Mouse (Mus musculus): Measurements from ENCODE around the gene Neurod1. TPM values are rescaled to one million over a fixed set of nuclear protein-coding genes. Genes with fewer than 3 reads are reported as not detected.

Gene Neurod1
- polyA plus RNA-seq, 1 experiment, result 3.4 TPM

DNA sequence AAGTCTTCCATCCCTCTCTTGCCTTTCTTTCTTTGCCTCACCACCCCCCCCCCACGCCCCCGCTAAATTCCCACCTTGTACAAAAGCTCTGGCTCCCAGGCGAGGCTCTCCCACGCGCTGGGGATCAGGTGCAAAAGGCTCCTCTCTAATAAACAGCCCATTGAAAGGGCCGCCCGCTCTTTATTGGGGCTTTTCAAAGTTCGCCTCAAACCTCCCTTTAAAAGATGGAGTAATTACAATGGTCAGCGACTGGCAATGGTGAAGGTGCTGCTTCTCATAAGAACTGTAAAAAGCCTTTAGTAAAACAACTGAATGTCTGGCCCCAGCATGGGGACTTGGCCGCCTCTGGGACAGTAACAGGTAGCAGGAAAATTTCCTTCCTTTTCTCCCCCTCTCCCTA, 905 bp downstream of the Neurod1 start:
- Histone ChIP-seq H3K4me1 (ENCODE audit: control insufficient read depth, insufficient read depth, low read length) (no peaks in the 10 kb centered on the region), H3K27me3 (ENCODE audit: control insufficient read depth, insufficient read depth, low read length, poor library complexity, severe bottlenecking) (peaks cover 5% of the 10 kb centered on the region; the same call in 1 of the 2 replicates), H3K4me3 (ENCODE audit: low read depth, low read length) (peak overlapping the region; percentile 52), H3K36me3 (ENCODE audit: control insufficient read depth, insufficient read depth, low read length, poor library complexity, severe bottlenecking) (no peaks in the 10 kb centered on the region), H3K9me3 (replicated peaks; ENCODE audit: control insufficient read depth, insufficient read depth, low read length, poor library complexity, severe bottlenecking) (no peaks in the 10 kb centered on the region), H3K9ac (ENCODE audit: low read depth, poor library complexity, severe bottlenecking) (peak overlapping the region; percentile 59), H3K27ac (ENCODE audit: insufficient read depth, low read length) (no peak overlapping the region)
- TF ChIP-seq CTCF (IDR thresholded peaks at IDR 0.05; ENCODE audit: low read depth, low read length) (no peak), EP300 (IDR thresholded peaks at IDR 0.05; ENCODE audit: insufficient read depth, low read depth, low read length) (no peak), POLR2A (IDR thresholded peaks at IDR 0.05; ENCODE audit: insufficient read depth, low read length) (no peak)

DNA sequence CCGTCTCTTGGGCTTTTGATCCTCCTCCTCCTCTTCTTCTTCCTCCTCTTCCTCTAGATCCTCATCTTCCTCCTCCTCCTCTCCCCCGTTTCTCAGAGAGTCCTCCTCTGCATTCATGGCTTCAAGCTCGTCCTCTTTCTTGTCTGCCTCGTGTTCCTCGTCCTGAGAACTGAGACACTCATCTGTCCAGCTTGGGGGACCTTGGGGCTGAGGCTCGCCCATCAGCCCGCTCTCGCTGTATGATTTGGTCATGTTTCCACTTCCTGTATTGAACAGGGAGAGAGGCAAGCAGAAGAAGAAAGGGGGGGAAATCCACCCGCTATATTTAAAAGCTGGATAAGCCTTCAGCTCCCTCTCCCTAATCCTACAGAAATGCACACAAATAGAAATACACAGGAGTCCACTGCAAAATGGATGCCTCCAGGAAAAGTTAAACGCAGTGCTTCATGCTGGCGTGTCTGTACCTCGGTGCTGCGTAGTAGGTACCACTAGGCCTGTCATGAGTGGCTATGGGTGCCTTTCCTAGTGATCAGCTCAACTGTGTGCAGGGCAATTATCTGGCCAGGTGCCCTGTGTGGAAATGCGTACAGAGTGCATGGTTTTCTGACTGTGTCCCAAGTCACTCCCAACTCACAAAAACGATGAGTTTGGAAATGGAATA, 1.6 kb downstream of the Neurod1 start:
- Histone ChIP-seq H3K9me3 (replicated peaks; ENCODE audit: control insufficient read depth, insufficient read depth, low read length, poor library complexity, severe bottlenecking) (no peaks in the 10 kb centered on the region), H3K4me3 (ENCODE audit: low read depth, low read length) (peak overlapping the region; percentile 65), H3K4me1 (ENCODE audit: control insufficient read depth, insufficient read depth, low read length) (no peaks in the 10 kb centered on the region), H3K27me3 (ENCODE audit: control insufficient read depth, insufficient read depth, low read length, poor library complexity, severe bottlenecking) (peaks cover 5% of the 10 kb centered on the region; the same call in 1 of the 2 replicates), H3K36me3 (ENCODE audit: control insufficient read depth, insufficient read depth, low read length, poor library complexity, severe bottlenecking) (no peaks in the 10 kb centered on the region), H3K27ac (ENCODE audit: insufficient read depth, low read length) (no peak overlapping the region), H3K9ac (ENCODE audit: low read depth, poor library complexity, severe bottlenecking) (peak overlapping the region; percentile 46)
- TF ChIP-seq POLR2A (IDR thresholded peaks at IDR 0.05; ENCODE audit: insufficient read depth, low read length) (no peak), EP300 (IDR thresholded peaks at IDR 0.05; ENCODE audit: insufficient read depth, low read depth, low read length) (no peak), CTCF (IDR thresholded peaks at IDR 0.05; ENCODE audit: low read depth, low read length) (no peak)

DNA sequence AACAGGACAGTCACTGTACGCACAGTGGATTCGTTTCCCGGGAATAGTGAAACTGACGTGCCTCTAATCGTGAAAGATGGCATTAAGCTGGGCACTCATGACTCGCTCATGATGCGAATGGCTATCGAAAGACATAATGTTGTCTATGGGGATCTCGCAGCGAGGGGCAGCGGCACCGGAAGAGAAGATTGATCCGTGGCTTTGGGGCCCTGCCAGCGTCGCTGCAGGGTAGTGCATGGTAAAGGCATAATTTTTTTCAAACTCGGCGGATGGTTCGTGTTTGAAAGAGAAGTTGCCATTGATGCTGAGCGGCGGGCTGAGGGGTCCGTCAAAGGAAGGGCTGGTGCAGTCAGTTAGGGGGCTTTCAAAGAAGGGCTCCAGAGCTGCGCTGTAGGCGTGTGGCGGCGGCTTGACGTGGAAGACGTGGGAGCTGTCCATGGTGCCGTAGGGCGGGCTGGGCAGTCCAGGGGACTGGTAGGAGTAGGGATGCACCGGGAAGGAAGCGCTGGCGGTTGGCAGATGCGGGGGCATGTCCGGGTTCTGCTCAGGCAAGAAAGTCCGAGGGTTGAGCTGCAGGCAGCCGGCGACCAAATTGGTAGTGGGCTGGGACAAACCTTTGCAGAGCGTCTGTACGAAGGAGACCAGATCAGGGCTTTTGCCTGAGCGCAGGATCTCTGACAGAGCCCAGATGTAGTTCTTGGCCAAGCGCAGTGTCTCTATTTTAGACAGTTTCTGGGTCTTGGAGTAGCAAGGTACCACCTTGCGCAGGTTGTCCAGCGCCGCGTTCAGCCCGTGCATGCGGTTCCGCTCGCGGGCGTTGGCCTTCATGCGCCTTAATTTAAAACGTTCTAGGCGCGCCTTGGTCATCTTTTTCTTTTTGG, 2.4 kb downstream of the Neurod1 start:
- H3K27ac ChIP-seq (ENCODE audit: insufficient read depth, low read length), result no peak overlapping the region
- H3K36me3 ChIP-seq (ENCODE audit: control insufficient read depth, insufficient read depth, low read length, poor library complexity, severe bottlenecking), result no peaks in the 10 kb centered on the region
- no peaks in the 10 kb centered on the region for H3K4me1 ChIP-seq (ENCODE audit: control insufficient read depth, insufficient read depth, low read length)
- peaks cover 5% of the 10 kb centered on the region; the same call in 1 of the 2 replicates for H3K27me3 ChIP-seq (ENCODE audit: control insufficient read depth, insufficient read depth, low read length, poor library complexity, severe bottlenecking)
- TF ChIP-seq POLR2A (IDR thresholded peaks at IDR 0.05; ENCODE audit: insufficient read depth, low read length) (no peak), EP300 (IDR thresholded peaks at IDR 0.05; ENCODE audit: insufficient read depth, low read depth, low read length) (peak; percentile 88)
- peak overlapping the region; percentile 65 for H3K4me3 ChIP-seq (ENCODE audit: low read depth, low read length)
- no peaks in the 10 kb centered on the region for H3K9me3 ChIP-seq (replicated peaks; ENCODE audit: control insufficient read depth, insufficient read depth, low read length, poor library complexity, severe bottlenecking)
- peak overlapping the region; percentile 46 for H3K9ac ChIP-seq (ENCODE audit: low read depth, poor library complexity, severe bottlenecking)

DNA sequence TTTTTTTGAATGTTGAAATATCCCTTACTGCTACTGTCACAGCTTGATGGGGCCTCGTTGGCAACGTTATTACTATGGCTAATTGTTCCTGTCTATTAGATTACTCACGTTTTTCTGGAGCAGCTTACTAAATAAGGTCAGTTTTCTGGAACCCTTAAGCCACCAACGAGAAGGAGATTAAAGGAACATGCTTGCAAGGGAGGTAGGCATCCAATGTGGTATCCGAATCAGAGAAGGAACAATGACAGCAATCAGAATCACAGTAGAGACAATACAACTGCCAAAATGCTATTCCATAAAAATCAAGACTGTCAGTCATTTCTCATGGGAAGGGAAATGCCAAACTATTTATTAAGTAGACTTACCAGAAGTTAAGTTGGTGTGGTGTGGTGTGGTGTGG, 5.1 kb downstream of the Neurod1 start:
- H3K27me3 ChIP-seq (ENCODE audit: control insufficient read depth, insufficient read depth, low read length, poor library complexity, severe bottlenecking), result peaks cover 5% of the 10 kb centered on the region; the same call in 1 of the 2 replicates
- H3K4me3 ChIP-seq (ENCODE audit: low read depth, low read length), result no peak overlapping the region
- no peaks in the 10 kb centered on the region for H3K36me3 ChIP-seq (ENCODE audit: control insufficient read depth, insufficient read depth, low read length, poor library complexity, severe bottlenecking)
- TF ChIP-seq CTCF (IDR thresholded peaks at IDR 0.05; ENCODE audit: low read depth, low read length), result no peak
- no peak for TF ChIP-seq POLR2A (IDR thresholded peaks at IDR 0.05; ENCODE audit: insufficient read depth, low read length)
- no peak for TF ChIP-seq EP300 (IDR thresholded peaks at IDR 0.05; ENCODE audit: insufficient read depth, low read depth, low read length)
- H3K9me3 ChIP-seq (replicated peaks; ENCODE audit: control insufficient read depth, insufficient read depth, low read length, poor library complexity, severe bottlenecking), result no peaks in the 10 kb centered on the region
- H3K27ac ChIP-seq (ENCODE audit: insufficient read depth, low read length), result no peak overlapping the region
- no peaks in the 10 kb centered on the region for H3K4me1 ChIP-seq (ENCODE audit: control insufficient read depth, insufficient read depth, low read length)
- H3K9ac ChIP-seq (ENCODE audit: low read depth, poor library complexity, severe bottlenecking), result no peak overlapping the region

DNA sequence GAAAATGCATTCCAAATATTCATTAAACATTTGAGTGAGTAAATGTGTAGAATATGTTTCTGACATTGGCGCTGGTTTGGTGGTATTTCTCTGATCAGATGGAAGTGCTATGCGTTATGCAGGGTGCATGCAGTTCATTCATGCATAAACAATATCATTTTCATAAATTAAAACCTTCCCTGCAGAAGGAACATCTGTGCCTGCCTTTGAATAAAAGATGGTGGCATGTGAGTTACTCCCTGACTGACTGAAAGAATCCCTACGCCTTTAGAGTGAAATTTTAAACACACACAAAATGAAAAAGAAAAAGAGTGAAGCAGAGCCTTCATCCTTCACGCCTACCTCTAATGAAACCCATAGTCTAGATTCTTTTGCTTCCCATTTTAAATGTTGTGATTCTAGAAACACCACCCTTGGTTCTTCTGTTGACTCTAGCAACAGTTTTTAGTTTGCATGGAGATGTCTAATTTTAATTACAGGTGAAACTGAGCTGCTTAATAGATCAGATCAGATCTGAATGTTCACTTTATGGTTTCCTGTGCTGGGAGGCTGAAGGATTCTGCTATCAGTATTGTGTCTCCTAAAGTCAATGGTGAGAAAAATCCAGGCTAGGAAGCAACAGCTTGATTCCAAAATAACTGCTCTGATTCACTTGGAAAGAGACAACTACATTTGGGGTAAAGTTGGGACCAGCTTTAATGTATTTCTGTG, 5.7 kb downstream of the Neurod1 start:
- H3K9me3 ChIP-seq (replicated peaks; ENCODE audit: control insufficient read depth, insufficient read depth, low read length, poor library complexity, severe bottlenecking), result no peaks in the 10 kb centered on the region
- H3K4me1 ChIP-seq (ENCODE audit: control insufficient read depth, insufficient read depth, low read length), result no peaks in the 10 kb centered on the region
- TF ChIP-seq EP300 (IDR thresholded peaks at IDR 0.05; ENCODE audit: insufficient read depth, low read depth, low read length) (no peak), CTCF (IDR thresholded peaks at IDR 0.05; ENCODE audit: low read depth, low read length) (no peak), POLR2A (IDR thresholded peaks at IDR 0.05; ENCODE audit: insufficient read depth, low read length) (no peak)
- H3K36me3 ChIP-seq (ENCODE audit: control insufficient read depth, insufficient read depth, low read length, poor library complexity, severe bottlenecking), result no peaks in the 10 kb centered on the region
- H3K4me3 ChIP-seq (ENCODE audit: low read depth, low read length), result no peak overlapping the region
- H3K27me3 ChIP-seq (ENCODE audit: control insufficient read depth, insufficient read depth, low read length, poor library complexity, severe bottlenecking), result peaks cover 4% of the 10 kb centered on the region; the same call in 1 of the 2 replicates
- no peak overlapping the region for H3K27ac ChIP-seq (ENCODE audit: insufficient read depth, low read length)
- H3K9ac ChIP-seq (ENCODE audit: low read depth, poor library complexity, severe bottlenecking), result no peak overlapping the region

All from ES-Bruce4 (cell line).